Mouse (Mus musculus): Measurements from ENCODE around the gene Rarres2. TPM values are rescaled to one million over a fixed set of nuclear protein-coding genes. Genes with fewer than 3 reads are reported as not detected.

Gene Rarres2
- polyA plus RNA-seq, 1 experiment from 2014 or later: 6.0 TPM

- ATAC-seq (ENCODE audit: low FRiP score): no peak
- Histone ChIP-seq H3K4me3 (no peak overlapping the region), H3K36me3 (no peaks in the 10 kb centered on the region), H3K9ac (no peak overlapping the region), H3K27ac (no peak overlapping the region), H3K27me3 (peaks cover 4% of the 10 kb centered on the region; the same call in 1 of the 2 replicates), H3K4me2 (no peak overlapping the region), H3K4me1 (replicated peaks) (no peaks in the 10 kb centered on the region), H3K9me3 (no peaks in the 10 kb centered on the region)
- WGBS: 89% methylated on average over 6 of the region's 6 CpGs
Measured at GRCm38 (mm10) chr6:48548314-48548713, 24.3 kb downstream of the Rarres2 start.

- Histone ChIP-seq H3K4me2 (no peak overlapping the region), H3K4me1 (replicated peaks) (no peaks in the 10 kb centered on the region; the same call in 1 of the 2 replicates), H3K9me3 (no peaks in the 10 kb centered on the region), H3K9ac (no peak overlapping the region), H3K27ac (no peak overlapping the region), H3K27me3 (peaks cover 4% of the 10 kb centered on the region; the same call in 1 of the 2 replicates), H3K36me3 (peaks cover 12% of the 10 kb centered on the region), H3K4me3 (no peak overlapping the region)
- WGBS: 79% methylated on average over 4 of the region's 4 CpGs
- ATAC-seq (ENCODE audit: low FRiP score): no peak
Measured at GRCm38 (mm10) chr6:48546858-48547257, 25.7 kb downstream of the Rarres2 start.

- Histone ChIP-seq H3K36me3 (peaks cover 17% of the 10 kb centered on the region), H3K4me2 (no peak overlapping the region), H3K4me1 (replicated peaks) (peaks cover under 1% of the 10 kb centered on the region; the same call in 1 of the 2 replicates), H3K9ac (no peak overlapping the region), H3K9me3 (no peaks in the 10 kb centered on the region), H3K27me3 (peaks cover under 1% of the 10 kb centered on the region; the same call in 1 of the 2 replicates), H3K4me3 (no peak overlapping the region), H3K27ac (no peak overlapping the region)
- no peak for ATAC-seq (ENCODE audit: low FRiP score)
- WGBS: 55% methylated on average over 1 of the region's 1 CpGs
Measured at GRCm38 (mm10) chr6:48546271-48546670, 26.3 kb downstream of the Rarres2 start.

- Histone ChIP-seq H3K9ac (no peak overlapping the region), H3K4me3 (no peak overlapping the region), H3K27ac (no peak overlapping the region), H3K27me3 (no peaks in the 10 kb centered on the region), H3K36me3 (peaks cover 28% of the 10 kb centered on the region), H3K9me3 (no peaks in the 10 kb centered on the region), H3K4me2 (no peak overlapping the region), H3K4me1 (replicated peaks) (peaks cover 5% of the 10 kb centered on the region; the same call in 1 of the 2 replicates)
- 84% methylated on average over 5 of the region's 5 CpGs for WGBS
- no peak for ATAC-seq (ENCODE audit: low FRiP score)
Measured at GRCm38 (mm10) chr6:48545251-48545650, 27.3 kb downstream of the Rarres2 start.

- ATAC-seq (ENCODE audit: low FRiP score): no peak
Measured at GRCm38 (mm10) chr6:48542631-48543030, 30.0 kb downstream of the Rarres2 start.

GRCm38 (mm10) chr6:48541560-48542450 lies 30.8 kb downstream of the Rarres2 start:
- Histone ChIP-seq H3K4me1 (replicated peaks) (peaks cover 30% of the 10 kb centered on the region), H3K9ac (no peak overlapping the region), H3K36me3 (peaks cover 33% of the 10 kb centered on the region), H3K9me3 (no peaks in the 10 kb centered on the region), H3K4me3 (no peak overlapping the region), H3K27me3 (no peaks in the 10 kb centered on the region), H3K27ac (no peak overlapping the region), H3K4me2 (no peak overlapping the region)
- WGBS: 60% methylated on average over 7 of the region's 7 CpGs
- ATAC-seq (ENCODE audit: low FRiP score): no peak

More at GRCm38 (mm10) chr6:48542631-48543030, 30.0 kb downstream of the Rarres2 start:
- 91% methylated on average over 3 of the region's 3 CpGs for WGBS
- Histone ChIP-seq H3K9ac (no peak overlapping the region), H3K4me3 (no peak overlapping the region), H3K4me2 (no peak overlapping the region), H3K4me1 (replicated peaks) (peaks cover 25% of the 10 kb centered on the region), H3K36me3 (peaks cover 33% of the 10 kb centered on the region), H3K27me3 (no peaks in the 10 kb centered on the region), H3K9me3 (no peaks in the 10 kb centered on the region), H3K27ac (no peak overlapping the region)

- ATAC-seq (ENCODE audit: low FRiP score): no peak
- Histone ChIP-seq H3K4me1 (replicated peaks) (peaks cover 38% of the 10 kb centered on the region), H3K4me3 (no peak overlapping the region), H3K36me3 (peaks cover 33% of the 10 kb centered on the region), H3K27ac (no peak overlapping the region), H3K9me3 (no peaks in the 10 kb centered on the region), H3K4me2 (no peak overlapping the region), H3K9ac (peak overlapping the region; percentile 29; the same call in 1 of the 2 replicates), H3K27me3 (no peaks in the 10 kb centered on the region)
- 73% methylated on average over 3 of the region's 3 CpGs for WGBS
Measured at GRCm38 (mm10) chr6:48540721-48541120, 31.9 kb downstream of the Rarres2 start.

GRCm38 (mm10) chr6:48539860-48540259 lies 32.7 kb downstream of the Rarres2 start:
- 74% methylated on average over 5 of the region's 5 CpGs for WGBS
- no peaks in the 10 kb centered on the region for H3K27me3 ChIP-seq
- no peaks in the 10 kb centered on the region for H3K9me3 ChIP-seq
- no peak overlapping the region for H3K27ac ChIP-seq
- no peak overlapping the region for H3K4me2 ChIP-seq
- H3K4me3 ChIP-seq: no peak overlapping the region
- H3K4me1 ChIP-seq (replicated peaks): peaks cover 38% of the 10 kb centered on the region
- ATAC-seq (ENCODE audit: low FRiP score): no peak
- peaks cover 33% of the 10 kb centered on the region for H3K36me3 ChIP-seq
- peak overlapping the region; percentile 19; the same call in 1 of the 2 replicates for H3K9ac ChIP-seq

GRCm38 (mm10) chr6:48538841-48539737 lies 33.5 kb downstream of the Rarres2 start:
- H3K4me2 ChIP-seq: peak overlapping the region; percentile 89
- no peaks in the 10 kb centered on the region for H3K9me3 ChIP-seq
- H3K27ac ChIP-seq: no peak overlapping the region
- no peaks in the 10 kb centered on the region for H3K27me3 ChIP-seq
- peaks cover 38% of the 10 kb centered on the region for H3K4me1 ChIP-seq (replicated peaks)
- H3K9ac ChIP-seq: peak overlapping the region; percentile 92
- H3K36me3 ChIP-seq: peaks cover 33% of the 10 kb centered on the region
- 73% methylated on average over 4 of the region's 5 CpGs for WGBS
- no peak for ATAC-seq (ENCODE audit: low FRiP score)
- H3K4me3 ChIP-seq: peak overlapping the region; percentile 70

- Histone ChIP-seq H3K9ac (peak within 1 kb of the TSS; percentile 92), H3K4me2 (peak within 1 kb of the TSS; percentile 89), H3K4me3 (peak within 1 kb of the TSS; percentile 70), H3K27me3 (no peaks in the 10 kb centered on the region), H3K9me3 (no peaks in the 10 kb centered on the region), H3K36me3 (peaks cover 34% of the 10 kb centered on the region), H3K4me1 (replicated peaks) (peaks cover 38% of the 10 kb centered on the region), H3K27ac (peak within 1 kb of the TSS; percentile 88)
- peak; percentile 95 for ATAC-seq (ENCODE audit: low FRiP score)
- WGBS: 3% methylated on average over 38 of the region's 38 CpGs
Measured at GRCm38 (mm10) chr6:48537105-48537954, 35.3 kb downstream of the Rarres2 start, which contains the start of gene Atp6v0e2. Gene Atp6v0e2 (plus strand): TSS chr6:48537615.

- Histone ChIP-seq H3K27me3 (no peaks in the 10 kb centered on the region), H3K4me3 (no peak overlapping the region), H3K4me1 (replicated peaks) (peaks cover 35% of the 10 kb centered on the region), H3K4me2 (no peak overlapping the region), H3K27ac (no peak overlapping the region), H3K9me3 (no peaks in the 10 kb centered on the region), H3K9ac (peak overlapping the region; percentile 92), H3K36me3 (peaks cover 25% of the 10 kb centered on the region)
- WGBS: 76% methylated on average over 4 of the region's 4 CpGs
- ATAC-seq (ENCODE audit: low FRiP score): no peak
Measured at GRCm38 (mm10) chr6:48536091-48536490, 36.5 kb downstream of the Rarres2 start.
